In genomic region chr17:29801358-29801757, GRCm38 (mm10) we compare ENCODE assay signal across 9 mouse cellular contexts.
DNase-seq lines count a peak whose midpoint lies in the region; ATAC-seq lines count a peak whose summit lies in the region.
"Had no signal": no experiment of that assay in that cellular context is flagged by ENCODE, and none has a peak within 500 bp of the region (broad histone marks: within the 10 kb centered on the region; RNA-seq: fewer than 3 reads in every experiment).

No protein-coding gene starts in this region.

- H3K9me3 ChIP-seq in hindbrain, embryonic 10.5 days: peaks cover 7% of the 10 kb centered on the region; the same call in 1 of the 2 replicates
- no peaks in the 10 kb centered on the region; the same call in 1 of the 2 replicates for H3K9me3 ChIP-seq in hindbrain, embryonic 16.5 days (ENCODE audit: control insufficient read depth, low read length)
- peaks cover 11% of the 10 kb centered on the region; the same call in 1 of the 2 replicates for H3K9me3 ChIP-seq in embryonic facial prominence, embryonic 10.5 days
- H3K9me3 ChIP-seq: embryonic facial prominence, embryonic 15.5 days had no signal

- no peak for ATAC-seq in hindbrain, embryonic 16.5 days

- no peaks in the 10 kb centered on the region for H3K36me3 ChIP-seq in hindbrain, embryonic 10.5 days
- no peaks in the 10 kb centered on the region for H3K36me3 ChIP-seq in hindbrain, embryonic 16.5 days (ENCODE audit: control insufficient read depth, insufficient read depth, low read length)
- no peaks in the 10 kb centered on the region for H3K36me3 ChIP-seq in embryonic facial prominence, embryonic 10.5 days (replicated peaks)
- H3K36me3 ChIP-seq: embryonic facial prominence, embryonic 15.5 days had no signal

- no peak overlapping the region for H3K9ac ChIP-seq in hindbrain, embryonic 16.5 days (ENCODE audit: low read depth, low read length)
- H3K9ac ChIP-seq: embryonic facial prominence, embryonic 15.5 days had no signal

- H3K27me3 ChIP-seq in hindbrain, embryonic 10.5 days (ENCODE audit: insufficient read depth, poor library complexity, severe bottlenecking): peaks cover 25% of the 10 kb centered on the region
- no peaks in the 10 kb centered on the region for H3K27me3 ChIP-seq in hindbrain, embryonic 16.5 days (replicated peaks; ENCODE audit: control insufficient read depth, insufficient read depth, low read length)
- peaks cover 31% of the 10 kb centered on the region for H3K27me3 ChIP-seq in embryonic facial prominence, embryonic 10.5 days (replicated peaks; ENCODE audit: low read depth, poor library complexity, severe bottlenecking)
- H3K27me3 ChIP-seq: embryonic facial prominence, embryonic 15.5 days had no signal

- peak; percentile 75 for DNase-seq in hindbrain, embryonic 10.5 days (ENCODE audit: low spot score)
- peak; percentile 42 to 62 for DNase-seq in CD8-positive naive resting alpha-beta T cell, adult 2 months (ENCODE audit: low read depth in 2 of 2, low spot score in 2 of 2)
- DNase-seq in adrenal gland, postnatal 36 days: peak; percentile 81 to 82
- DNase-seq in embryonic facial prominence, embryonic 10.5 days (ENCODE audit: low spot score): peak; percentile 72
- peak; percentile 22 for DNase-seq in large intestine, adult 2 months (ENCODE audit: low read depth, low spot score)
- DNase-seq in natural killer cell, adult 2 months (ENCODE audit: low spot score in 2 of 2): peak; percentile 45 to 61
- DNase-seq in thymus, postnatal 36 days: peak; percentile 61

- 22% methylated on average over 4 of the region's 4 CpGs for WGBS in hindbrain, embryonic 10.5 days
- 26% methylated on average over 4 of the region's 4 CpGs for WGBS in hindbrain, embryonic 16.5 days
- WGBS in embryonic facial prominence, embryonic 10.5 days: 22% methylated on average over 4 of the region's 4 CpGs
- WGBS in large intestine, adult 2 months: 21% methylated on average over 4 of the region's 4 CpGs

- H3K4me2 ChIP-seq in hindbrain, embryonic 16.5 days (ENCODE audit: low read length): no peak overlapping the region
- H3K4me2 ChIP-seq: embryonic facial prominence, embryonic 15.5 days had no signal

- no peak overlapping the region for H3K27ac ChIP-seq in hindbrain, embryonic 10.5 days
- no peak overlapping the region for H3K27ac ChIP-seq in hindbrain, embryonic 16.5 days (ENCODE audit: low read depth, low read length)
- no peak overlapping the region for H3K27ac ChIP-seq in embryonic facial prominence, embryonic 10.5 days (replicated peaks)
- H3K27ac ChIP-seq: embryonic facial prominence, embryonic 15.5 days had no signal

- no peak overlapping the region for H3K4me3 ChIP-seq in hindbrain, embryonic 10.5 days
- H3K4me3 ChIP-seq in hindbrain, embryonic 16.5 days (ENCODE audit: low read length): no peak overlapping the region
- H3K4me3 ChIP-seq in embryonic facial prominence, embryonic 10.5 days: no peak overlapping the region
- H3K4me3 ChIP-seq: embryonic facial prominence, embryonic 15.5 days had no signal

- H3K4me1 ChIP-seq in hindbrain, embryonic 10.5 days (replicated peaks): peaks cover 31% of the 10 kb centered on the region
- H3K4me1 ChIP-seq in hindbrain, embryonic 16.5 days (ENCODE audit: control insufficient read depth, insufficient read depth, low read depth, low read length): peaks cover 7% of the 10 kb centered on the region
- H3K4me1 ChIP-seq in embryonic facial prominence, embryonic 10.5 days: peaks cover 32% of the 10 kb centered on the region

Comparison
In these comparisons a context has a peak if more than half of its experiments do, and no peak if none do; other contexts are left out.
1. DNase-seq: peak in every context shown above with its lines; median percentile 82 in adrenal gland, postnatal 36 days; 75 in hindbrain, embryonic 10.5 days; 72 in embryonic facial prominence, embryonic 10.5 days; 61 in thymus, postnatal 36 days; 53 in natural killer cell, adult 2 months; 52 in CD8-positive naive resting alpha-beta T cell, adult 2 months; 22 in large intestine, adult 2 months.